Mouse (Mus musculus) small intestine, adult 2 months (tissue): ENCODE data around the gene Acap3. TPM values are rescaled to one million over a fixed set of nuclear protein-coding genes. Genes with fewer than 3 reads are reported as not detected.
A peak's percentile ranks its signal among the peaks of the same experiment; 100 is the strongest.

ENCODE experiments used
- H3K27ac ChIP-seq: fragments of 200-500 bp; 2 replicates; pipeline ENCODE4 v1.5.1; 2012; ENCODE audit warnings: low read depth, low read length, control low read depth, inconsistent platforms; ENCODE audit not compliant: insufficient read depth
- H3K27me3 ChIP-seq: fragments of 200-500 bp; 2 replicates; pipeline ENCODE4 v1.6.1; 2012; ENCODE audit warnings: mild to moderate bottlenecking, moderate library complexity, low read length, inconsistent platforms; ENCODE audit not compliant: control insufficient read depth, insufficient read depth
- H3K36me3 ChIP-seq: fragments of 200-500 bp; 2 replicates; pipeline ENCODE4 v1.6.1; 2012; ENCODE audit warnings: mild to moderate bottlenecking, low read length, control low read depth, inconsistent platforms; ENCODE audit not compliant: control insufficient read depth, insufficient read depth
- H3K4me1 ChIP-seq: fragments of 200-500 bp; 2 replicates; pipeline ENCODE4 v1.6.1; 2012; ENCODE audit warnings: low read length, inconsistent platforms, mixed read lengths; ENCODE audit not compliant: control insufficient read depth, insufficient read depth, insufficient read length
- H3K4me3 ChIP-seq: fragments of 200-500 bp; 2 replicates; pipeline ENCODE4 v1.5.1; 2012; ENCODE audit warnings: low read depth, mild to moderate bottlenecking, control low read depth, inconsistent platforms, low read length, moderate library complexity
- CTCF ChIP-seq: fragments of 200-500 bp; IDR thresholded peaks from 2 replicates; pipeline ENCODE4 v1.5.1; 2012; ENCODE audit warnings: low read depth, mild to moderate bottlenecking, control low read depth, inconsistent platforms, low read length, moderate library complexity, mixed read lengths; ENCODE audit not compliant: insufficient replicate concordance, insufficient read length; ENCODE audit errors: extremely low read depth
- POLR2A ChIP-seq: fragments of 200-500 bp; IDR thresholded peaks from 2 replicates; pipeline ENCODE4 v1.6.1; 2012; ENCODE audit warnings: low read depth, mild to moderate bottlenecking, control low read depth, inconsistent platforms, low read length, moderate library complexity
- WGBS: fragments of 180-500 bp; shearing (Covaris S2); methylation state at CpG from one replicate; pipeline ENCODE4 v1.1.7; 2018; 5-methylcytosine and 5-hydroxymethylcytosine counted together
- polyA plus RNA-seq: library from polyadenylated mRNA; depleted of rRNA; stranded (reverse); fragments of >200 nt; gene quantifications from 2 replicates; pipeline ENCODE4 v1.2.3, GENCODE M21; 2012

The Acap3 gene
- polyA plus RNA-seq, 1 experiment: 15.9 TPM

GRCm38 (mm10) chr4:155863001-155863400, 28.6 kb upstream of the Acap3 start, which contains the start of gene Tas1r3:
TSS of gene Tas1r3 (minus strand) at chr4:155863362.
- H3K4me1 ChIP-seq: no peaks in the 10 kb centered on the region
- no peak within 1 kb of the TSS for H3K27ac ChIP-seq
- peaks cover 35% of the 10 kb centered on the region for H3K36me3 ChIP-seq
- WGBS: 74% methylated on average over 5 of the region's 5 CpGs
- no peaks in the 10 kb centered on the region for H3K27me3 ChIP-seq
- no peak for TF ChIP-seq CTCF
- TF ChIP-seq POLR2A: no peak
- no peak within 1 kb of the TSS for H3K4me3 ChIP-seq

- H3K36me3 ChIP-seq: peaks cover 29% of the 10 kb centered on the region
- H3K4me1 ChIP-seq: no peaks in the 10 kb centered on the region; the same call in 1 of the 2 replicates
- TF ChIP-seq POLR2A: no peak
- TF ChIP-seq CTCF: no peak
- 3% methylated on average over 22 of the region's 22 CpGs for WGBS
- H3K4me3 ChIP-seq: peak overlapping the region; percentile 92
- no peaks in the 10 kb centered on the region for H3K27me3 ChIP-seq
- peak overlapping the region; percentile 53 for H3K27ac ChIP-seq
These were observed 22.9 kb upstream of the Acap3 start for GRCm38 (mm10) chr4:155868614-155869298.

- Histone ChIP-seq H3K4me3 (peak within 1 kb of the TSS; percentile 92), H3K36me3 (peaks cover 29% of the 10 kb centered on the region), H3K4me1 (no peaks in the 10 kb centered on the region; the same call in 1 of the 2 replicates), H3K27ac (peak within 1 kb of the TSS; percentile 53), H3K27me3 (no peaks in the 10 kb centered on the region)
- no peak; the same call in none of the 2 replicates for TF ChIP-seq POLR2A
- no peak for TF ChIP-seq CTCF
- whole genome bisulfite sequencing: under 1% methylated on average over 63 of the region's 63 CpGs
These were observed 22.1 kb upstream of the Acap3 start, which contains the start of the genes Cptp and Ints11 for GRCm38 (mm10) chr4:155869317-155870033. TSS of gene Cptp (minus strand) at chr4:155869440. TSS of gene Ints11 (plus strand) at chr4:155869546.

GRCm38 (mm10) chr4:155871404-155871803, 20.2 kb upstream of the Acap3 start:
- Histone ChIP-seq H3K36me3 (peaks cover 22% of the 10 kb centered on the region), H3K4me1 (no peaks in the 10 kb centered on the region; the same call in 1 of the 2 replicates), H3K27ac (no peak overlapping the region), H3K27me3 (no peaks in the 10 kb centered on the region), H3K4me3 (no peak overlapping the region)
- TF ChIP-seq CTCF: no peak
- WGBS: 85% methylated on average over 7 of the region's 7 CpGs

- 79% methylated on average over 3 of the region's 3 CpGs for WGBS
- Histone ChIP-seq H3K4me3 (no peak overlapping the region), H3K27me3 (no peaks in the 10 kb centered on the region), H3K4me1 (no peaks in the 10 kb centered on the region), H3K27ac (no peak overlapping the region), H3K36me3 (peaks cover 32% of the 10 kb centered on the region)
- TF ChIP-seq POLR2A (no peak), CTCF (no peak)
These were observed 8.0 kb upstream of the Acap3 start for GRCm38 (mm10) chr4:155883587-155883986.

GRCm38 (mm10) chr4:155886330-155886729, 5.3 kb upstream of the Acap3 start:
- no peak overlapping the region for H3K27ac ChIP-seq
- no peaks in the 10 kb centered on the region for H3K27me3 ChIP-seq
- no peak for TF ChIP-seq CTCF
- no peak for TF ChIP-seq POLR2A
- H3K36me3 ChIP-seq: peaks cover 31% of the 10 kb centered on the region
- no peak overlapping the region for H3K4me3 ChIP-seq
- WGBS: 88% methylated on average over 5 of the region's 5 CpGs
- peaks cover 5% of the 10 kb centered on the region for H3K4me1 ChIP-seq

GRCm38 (mm10) chr4:155887674-155888073, 3.9 kb upstream of the Acap3 start:
- Histone ChIP-seq H3K36me3 (peaks cover 31% of the 10 kb centered on the region), H3K27me3 (no peaks in the 10 kb centered on the region), H3K27ac (no peak overlapping the region), H3K4me3 (no peak overlapping the region), H3K4me1 (peaks cover 7% of the 10 kb centered on the region)
- WGBS: 89% methylated on average over 10 of the region's 10 CpGs
- no peak for TF ChIP-seq CTCF
- no peak for TF ChIP-seq POLR2A
